Mouse (Mus musculus) lung, postnatal 10 days (tissue): ENCODE measurements around the gene Tprn.
A peak's percentile ranks its signal among the peaks of the same experiment; 100 is the strongest.
"Not testable (repeated sequence)": the region's sequence is repeated elsewhere in the genome, so short reads cannot be mapped to it uniquely, and the experiment has no call there.

Experiments used
- DNase-seq: peaks from one replicate; pipeline ENCODE4 v3.0.0; 2021

The Tprn gene

GRCm38 (mm10) chr2:25238106-25238505 is 24.3 kb upstream of the Tprn start:
- no peak for DNase-seq

DNA sequence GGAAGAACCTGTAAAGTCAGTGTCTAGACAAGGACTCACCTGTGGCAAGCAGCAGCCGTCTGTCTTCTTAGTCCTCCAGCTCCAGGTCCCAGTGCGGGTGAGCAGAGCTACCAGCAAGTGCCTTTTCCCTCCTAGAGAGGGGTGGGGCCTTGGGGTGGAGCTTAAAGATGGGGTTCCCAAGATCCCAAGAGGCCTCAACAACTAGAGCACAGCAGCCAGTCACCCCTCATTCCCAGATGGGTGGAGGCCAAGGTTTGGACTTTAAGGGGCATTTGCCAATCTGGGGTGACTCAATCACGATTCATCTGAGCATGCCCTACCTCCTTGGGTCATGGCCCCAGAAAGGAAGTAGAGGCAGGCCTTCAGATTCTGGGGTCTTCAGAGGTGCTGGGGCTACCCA is 22.7 kb upstream of the Tprn start:
- DNase-seq, result no peak

- no peak for DNase-seq
Observed at GRCm38 (mm10) chr2:25240310-25240709, 22.1 kb upstream of the Tprn start.

- peak; percentile 89 for DNase-seq
Observed at GRCm38 (mm10) chr2:25240723-25241437, 21.5 kb upstream of the Tprn start.

GRCm38 (mm10) chr2:25241438-25241775 is 21.0 kb upstream of the Tprn start:
- no peak for DNase-seq

GRCm38 (mm10) chr2:25242101-25242506 is 20.3 kb upstream of the Tprn start, which contains the start of the genes Rnf208 and Cysrt1:
Gene Rnf208 (plus strand): TSS chr2:25242255.
Gene Cysrt1 (minus strand): TSS chr2:25242452.
- DNase-seq, result no peak

DNA sequence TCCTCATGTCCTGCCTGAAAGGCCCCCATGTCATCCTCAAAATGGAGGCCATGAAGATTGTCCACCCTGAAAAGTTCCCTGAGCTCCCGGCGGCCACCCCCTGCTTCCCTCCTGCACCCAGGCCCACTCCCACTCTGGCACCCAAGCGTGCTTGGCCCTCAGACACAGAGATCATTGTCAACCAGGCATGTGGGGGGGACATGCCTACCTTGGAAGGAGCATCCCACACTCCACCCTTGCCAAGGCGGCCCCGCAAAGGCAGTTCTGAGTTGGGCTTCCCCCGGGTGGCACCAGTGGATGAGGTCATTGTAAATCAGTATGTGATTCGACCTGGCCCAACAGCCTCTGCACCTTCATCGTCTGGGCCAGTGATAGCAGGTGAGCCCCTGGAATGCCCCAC is 19.1 kb upstream of the Tprn start:
- DNase-seq, result no peak

- DNase-seq, result no peak
Observed at GRCm38 (mm10) chr2:25244144-25244543, 18.3 kb upstream of the Tprn start.

DNA sequence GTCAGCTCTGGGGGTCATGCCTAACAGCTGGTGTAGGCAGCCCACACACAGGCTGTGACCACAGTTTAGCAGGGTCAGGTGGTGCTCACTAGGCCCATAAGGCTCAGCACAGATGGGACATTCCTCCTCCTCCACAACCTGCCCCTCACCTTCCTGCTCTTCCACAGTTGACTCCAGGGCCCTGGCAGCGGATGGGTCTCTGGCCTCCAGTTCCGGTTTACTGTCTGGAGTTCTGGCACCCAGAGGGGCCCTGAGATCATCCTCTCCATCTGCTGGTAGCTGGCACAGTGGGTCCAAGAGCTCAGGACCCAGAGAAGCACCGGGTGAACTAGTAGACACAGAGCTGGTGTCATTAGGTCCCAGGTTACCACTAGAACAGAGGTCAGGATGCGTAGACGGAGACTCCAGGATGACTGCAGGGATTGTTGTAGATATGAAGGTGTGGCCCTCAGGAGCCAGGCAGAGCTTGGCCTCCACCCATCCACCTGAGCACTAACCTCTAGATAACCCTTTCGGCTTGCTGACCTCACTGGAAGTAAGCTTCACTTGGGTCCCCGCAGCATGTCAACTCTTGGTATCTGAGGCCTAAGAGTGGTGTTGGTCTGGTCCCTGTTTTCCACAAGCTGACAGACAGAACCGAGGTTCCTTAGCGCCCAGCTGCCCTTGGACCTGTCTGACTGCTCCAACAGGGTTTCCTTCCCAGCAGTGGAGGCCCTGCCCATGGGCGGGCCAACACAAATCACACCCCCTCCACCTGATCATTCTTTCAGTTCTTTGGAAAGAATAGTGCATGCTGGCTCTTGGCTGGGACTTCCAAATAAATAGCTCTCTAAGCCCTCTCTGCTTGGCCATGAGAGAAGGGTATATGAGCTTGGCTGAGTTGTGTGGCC is 16.0 kb upstream of the Tprn start, which contains the start of gene AL732309.1:
AL732309.1 (minus strand) TSS at position 681 of the 890 bp plus-strand sequence.
- no peak for DNase-seq

DNA sequence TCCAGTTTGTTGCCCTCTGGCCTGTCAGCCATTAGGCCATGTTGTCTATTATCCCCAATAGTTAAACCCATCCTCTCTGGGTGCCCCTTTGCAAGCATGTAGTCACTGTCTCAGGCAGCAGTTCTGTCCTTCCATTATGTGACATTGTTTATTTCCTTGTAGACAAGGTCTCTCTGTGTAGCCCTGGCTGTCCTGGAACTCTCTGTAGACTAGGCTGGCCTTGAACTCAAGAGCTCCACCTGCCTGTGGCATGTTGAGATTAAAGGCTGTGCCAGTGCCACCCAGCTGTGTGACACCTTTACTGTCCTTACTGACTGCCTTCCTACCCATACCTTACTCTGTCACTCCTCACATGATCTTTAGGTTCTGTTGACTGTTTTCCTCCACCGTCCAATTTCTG is 10.1 kb upstream of the Tprn start:
- no peak for DNase-seq

DNA sequence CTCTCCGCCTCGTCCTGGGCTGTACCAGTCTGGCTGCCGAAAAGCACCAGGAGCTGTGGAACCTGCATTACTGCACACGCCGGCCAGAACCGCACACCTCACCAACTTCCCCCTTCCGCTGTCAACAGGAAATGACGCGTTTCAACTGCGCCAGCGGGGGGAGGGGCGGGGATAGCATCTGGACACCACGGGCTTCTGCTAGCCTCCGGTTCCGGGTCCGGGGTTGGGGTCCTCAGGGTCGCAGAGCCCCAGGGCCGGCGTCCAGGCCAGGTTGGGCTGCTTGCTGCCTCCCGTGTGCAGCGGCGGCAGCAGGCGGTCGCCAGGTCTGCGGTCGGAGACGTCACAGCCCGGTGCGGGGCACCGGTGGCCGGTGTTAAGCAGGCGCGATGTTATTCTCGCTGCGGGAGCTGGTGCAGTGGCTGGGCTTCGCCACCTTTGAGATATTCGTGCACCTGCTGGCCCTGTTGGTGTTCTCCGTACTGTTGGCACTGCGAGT is 7.1 kb upstream of the Tprn start, which contains the start of gene Tmem203:
Tmem203 (plus strand) TSS at position 156 of the 496 bp plus-strand sequence.
- DNase-seq, result peak; percentile 91

DNA sequence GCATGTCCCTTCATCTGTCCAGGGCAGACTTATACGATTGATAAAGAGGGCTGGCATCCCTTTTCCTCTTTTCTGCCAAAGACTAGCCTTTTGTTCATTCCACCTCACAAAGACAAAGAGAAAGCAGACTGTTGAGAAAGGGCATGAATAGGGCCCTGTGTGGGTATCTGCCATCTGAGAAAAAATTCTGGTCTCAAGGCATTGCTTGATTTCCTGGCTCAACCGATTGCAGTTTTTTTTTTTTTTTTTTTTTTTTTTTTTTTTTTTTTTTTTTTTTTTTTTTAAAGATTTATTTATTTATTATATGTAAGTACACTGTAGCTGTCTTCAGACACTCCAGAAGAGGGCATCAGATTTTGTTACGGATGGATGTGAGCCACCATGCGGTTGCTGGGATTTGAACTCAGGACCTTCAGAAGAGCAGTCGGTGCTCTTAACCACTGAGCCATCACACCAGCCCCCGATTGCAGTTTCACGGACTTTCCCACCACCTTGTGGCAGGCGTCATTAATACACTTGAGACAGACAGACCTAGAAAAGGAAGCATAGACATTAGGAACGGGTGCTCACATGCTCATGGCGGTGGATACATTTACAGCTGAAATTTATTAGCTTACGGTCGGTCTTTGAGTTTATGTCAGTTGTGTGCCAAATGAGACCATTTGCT is 5.8 kb upstream of the Tprn start:
- DNase-seq, result peak; percentile 79

- DNase-seq, result not testable (repeated sequence)
Observed at GRCm38 (mm10) chr2:25257250-25257649, 5.2 kb upstream of the Tprn start.

- DNase-seq, result no peak
Observed at GRCm38 (mm10) chr2:25258887-25259286, 3.5 kb upstream of the Tprn start.

DNA sequence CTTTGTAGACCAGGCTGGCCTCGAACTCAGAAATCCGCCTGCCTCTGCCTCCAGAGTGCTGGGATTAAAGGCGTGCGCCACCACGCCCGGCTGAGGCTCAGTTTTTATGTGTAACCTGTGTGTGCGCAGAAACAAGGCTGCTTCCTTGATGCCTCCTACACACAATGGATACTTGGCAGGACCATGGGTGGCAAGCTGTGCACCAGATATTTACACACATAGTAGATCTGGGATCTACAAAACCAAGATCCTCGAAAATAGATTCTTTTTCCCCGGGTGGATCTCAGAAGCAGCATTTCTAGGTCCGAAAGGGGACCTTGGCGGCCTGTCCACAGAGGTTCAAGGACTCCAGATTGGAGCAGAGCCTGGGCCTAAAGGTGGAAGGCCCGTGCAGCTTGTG is 548 bp upstream of the Tprn start:
- DNase-seq, result no peak

GRCm38 (mm10) chr2:25262795-25263622 is 591 bp downstream of the Tprn start:
- DNase-seq, result peak; percentile 45

GRCm38 (mm10) chr2:25263623-25264285 is 1.3 kb downstream of the Tprn start:
- DNase-seq, result no peak

DNA sequence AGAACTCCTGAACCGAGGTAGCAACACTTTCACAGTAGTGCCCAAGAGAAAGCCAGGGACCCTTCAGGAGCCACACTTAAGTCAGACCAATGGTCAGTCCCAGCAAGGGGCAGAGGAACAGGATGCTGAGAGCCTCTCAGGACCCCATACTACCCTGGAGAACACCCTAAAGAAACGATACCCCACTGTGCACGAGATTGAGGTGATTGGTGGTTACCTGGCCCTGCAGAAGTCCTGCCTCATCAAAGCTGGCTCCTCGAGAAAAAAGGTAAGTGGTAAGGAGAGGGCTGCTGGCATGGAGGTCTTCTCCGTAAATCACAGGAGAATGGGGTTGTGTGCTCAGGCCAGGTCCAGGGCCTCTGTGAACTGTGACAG is 1.9 kb downstream of the Tprn start:
- no peak for DNase-seq

DNA sequence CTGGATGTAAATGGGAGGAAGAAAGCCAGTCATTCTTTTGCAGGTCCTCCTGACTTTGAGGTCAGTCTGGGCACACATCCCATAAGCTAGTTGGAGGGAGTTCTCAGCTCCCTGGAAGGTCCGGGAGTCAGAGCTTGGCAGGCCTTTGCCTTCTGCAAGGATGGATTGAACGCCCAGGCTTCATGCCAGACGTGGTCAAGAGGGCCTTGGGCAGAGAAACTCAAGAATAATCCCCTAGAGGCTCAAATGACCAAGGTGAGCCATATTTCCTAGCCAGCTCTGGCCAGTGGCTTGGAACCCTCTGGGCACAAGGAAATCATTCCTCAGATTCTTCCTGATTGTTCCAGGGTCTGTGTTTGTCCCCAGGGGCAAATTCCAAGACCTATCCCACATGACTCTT is 2.4 kb downstream of the Tprn start:
- no peak for DNase-seq

DNA sequence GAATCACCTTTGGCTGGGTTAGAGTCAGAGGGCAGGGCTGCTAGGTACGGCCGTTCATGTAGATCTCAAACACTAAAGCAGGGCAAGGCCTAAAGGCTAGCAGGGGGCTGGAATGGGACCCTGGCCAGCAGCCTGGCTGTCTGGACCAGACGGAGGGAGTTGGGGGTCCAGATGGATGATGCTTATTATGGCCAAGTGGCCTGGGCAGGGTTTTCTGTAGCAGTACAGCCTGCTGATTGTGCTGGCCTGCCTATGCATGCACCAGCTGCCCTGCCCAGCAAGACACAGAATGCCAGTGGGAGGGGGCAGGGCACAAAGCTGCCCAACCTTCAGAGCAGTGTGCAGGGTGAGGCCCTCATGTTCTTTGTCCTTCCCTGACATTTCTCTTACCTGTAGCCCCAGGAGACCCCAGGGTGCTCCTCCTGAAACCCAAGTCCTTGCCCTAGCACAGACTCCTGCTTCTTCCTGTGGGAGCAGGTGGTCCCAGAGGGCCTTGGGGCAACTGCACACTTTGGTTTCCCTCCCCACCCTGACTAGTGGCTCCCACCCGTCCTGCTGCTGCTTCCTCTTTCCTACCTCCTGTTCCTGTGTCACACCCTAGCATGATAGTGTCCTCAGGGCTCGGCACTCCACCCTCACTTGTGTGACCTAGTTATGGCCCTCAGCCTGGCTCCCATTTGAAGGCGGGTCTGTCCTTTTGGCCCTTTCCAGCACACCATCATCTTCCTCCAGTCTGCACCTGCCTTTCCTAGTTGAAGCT is 3.7 kb downstream of the Tprn start:
- DNase-seq, result no peak

- peak; percentile 53 for DNase-seq
Observed at GRCm38 (mm10) chr2:25266720-25267119, 4.3 kb downstream of the Tprn start.
